Mouse (Mus musculus) neural tube, embryonic 11.5 days (tissue): ENCODE measurements around the gene Wdr49. TPM values are rescaled to one million over a fixed set of nuclear protein-coding genes. Genes with fewer than 3 reads are reported as not detected.

ENCODE experiments used
- ATAC-seq: fragments of 200-750 bp; cut with Nextera tagmentation; 2 replicates; pipeline ENCODE4 v1.8.0; 2017; ENCODE audit warnings: moderate number of reproducible peaks, mild to moderate bottlenecking, moderate TSS enrichment, moderate library complexity; ENCODE audit not compliant: insufficient read depth, low FRiP score, low TSS enrichment
- DNase-seq: peaks from one replicate; pipeline ENCODE4 v3.0.0-alpha.2; 2015; ENCODE audit warnings: low spot score
- H3K27ac ChIP-seq: fragments of 300-500 bp; sonication (generic); 2 replicates; pipeline ENCODE4 v1.5.1; 2014; ENCODE audit warnings: low read depth, mild to moderate bottlenecking, low read length
- H3K27me3 ChIP-seq: fragments of 300-500 bp; sonication (generic); 2 replicates; pipeline ENCODE4 v1.6.1; 2014; ENCODE audit warnings: mild to moderate bottlenecking, low read length, mixed read lengths; ENCODE audit not compliant: control insufficient read depth, insufficient read depth
- H3K36me3 ChIP-seq: fragments of 300-500 bp; sonication (generic); 2 replicates; pipeline ENCODE4 v1.6.1; 2014; ENCODE audit warnings: mild to moderate bottlenecking, low read length, moderate library complexity, mixed read lengths; ENCODE audit not compliant: control insufficient read depth, insufficient read depth
- H3K4me1 ChIP-seq: fragments of 300-500 bp; sonication (generic); 2 replicates; pipeline ENCODE4 v1.6.1; 2014; ENCODE audit warnings: low read length, mixed read lengths; ENCODE audit not compliant: control insufficient read depth, insufficient read depth
- H3K4me2 ChIP-seq: fragments of 300-500 bp; sonication (generic); 2 replicates; pipeline ENCODE4 v1.6.1; 2014; ENCODE audit warnings: low read depth, mild to moderate bottlenecking, moderate library complexity
- H3K4me3 ChIP-seq: fragments of 300-500 bp; sonication (generic); 2 replicates; pipeline ENCODE4 v1.5.1; 2014; ENCODE audit warnings: low read depth, low read length
- H3K9ac ChIP-seq: fragments of 300-500 bp; sonication (generic); 2 replicates; pipeline ENCODE4 v1.6.1; 2014; ENCODE audit warnings: mild to moderate bottlenecking, low read length
- H3K9me3 ChIP-seq: fragments of 300-500 bp; sonication (generic); 2 replicates; pipeline ENCODE4 v1.6.1; 2016; ENCODE audit warnings: low read length; ENCODE audit not compliant: control insufficient read depth
- WGBS: fragments of 180-500 bp; shearing (Covaris S2); extraction: QIAGEN DNeasy Blood & Tissue Kit; methylation state at CpG from one replicate; pipeline ENCODE4 v1.1.7; 2014; 5-methylcytosine and 5-hydroxymethylcytosine counted together
- polyA plus RNA-seq: library from polyadenylated mRNA; unstranded; fragments of >200 nt; fragmentation: Nextera tagmentation; extraction: Ambion mirVana; gene quantifications from 2 replicates; pipeline ENCODE4 v1.2.1, GENCODE M21; 2014

The Wdr49 gene
- polyA plus RNA-seq, 1 experiment from 2014 or later = not detected

DNA sequence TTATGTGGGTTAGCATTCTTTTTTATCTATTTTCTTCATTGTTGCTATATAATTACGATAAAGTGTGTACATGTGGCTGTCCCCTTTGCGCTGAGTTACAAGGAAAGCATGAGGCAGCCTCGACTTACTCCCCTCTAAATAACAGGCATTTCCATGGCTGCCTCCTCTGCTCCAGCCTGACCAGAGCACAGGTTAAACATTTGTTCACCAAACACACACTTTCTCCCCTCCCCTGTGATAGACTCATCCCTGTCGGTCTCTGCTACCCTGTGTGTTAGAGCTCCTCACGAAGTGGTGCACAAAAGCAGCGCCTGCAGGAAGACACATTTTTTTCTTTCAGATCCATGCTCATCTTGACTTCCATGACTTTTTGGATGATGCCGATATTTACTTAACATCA is 7.3 kb downstream of the Wdr49 start:
- 94% methylated on average over 7 of the region's 7 CpGs for WGBS
- no peak overlapping the region for H3K9ac ChIP-seq
- H3K27me3 ChIP-seq = no peaks in the 10 kb centered on the region
- no peak for ATAC-seq
- H3K36me3 ChIP-seq = no peaks in the 10 kb centered on the region
- no peaks in the 10 kb centered on the region for H3K4me1 ChIP-seq
- H3K4me2 ChIP-seq = no peak overlapping the region
- no peak overlapping the region for H3K4me3 ChIP-seq
- H3K27ac ChIP-seq = no peak overlapping the region
- DNase-seq = no peak
- no peaks in the 10 kb centered on the region for H3K9me3 ChIP-seq

DNA sequence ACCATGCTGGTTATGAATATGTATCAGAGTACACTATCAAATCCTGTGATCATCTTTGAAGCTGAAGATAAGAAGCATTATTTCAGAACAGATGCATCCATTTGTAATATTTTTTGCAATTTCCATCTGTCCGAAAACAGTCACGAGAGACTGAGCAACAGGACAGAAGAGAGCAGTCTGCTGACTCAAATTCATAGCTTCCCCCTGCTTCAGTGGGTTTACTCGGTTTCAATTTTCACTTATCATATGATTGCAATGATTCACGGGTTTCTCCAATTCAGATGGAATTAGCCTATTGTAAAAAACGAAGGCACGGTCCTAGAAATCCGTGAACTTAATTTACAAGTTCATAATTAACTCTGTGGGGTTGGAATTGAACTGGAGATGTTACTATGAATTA is 13.8 kb downstream of the Wdr49 start:
- no peak overlapping the region for H3K27ac ChIP-seq
- WGBS = 83% methylated on average over 7 of the region's 7 CpGs

GRCm38 (mm10) chr3:75430564-75431181 is 51.3 kb downstream of the Wdr49 start:
- Histone ChIP-seq H3K27ac (no peak overlapping the region), H3K27me3 (no peaks in the 10 kb centered on the region), H3K36me3 (no peaks in the 10 kb centered on the region), H3K4me1 (no peaks in the 10 kb centered on the region), H3K4me2 (no peak overlapping the region), H3K9ac (no peak overlapping the region), H3K9me3 (no peaks in the 10 kb centered on the region), H3K4me3 (no peak overlapping the region)
- 77% methylated on average over 4 of the region's 4 CpGs for WGBS
- ATAC-seq (0 out of 2 replicates have a peak, but pooled peaks have one; percentile 59), DNase-seq (no peak)

More for the DNA sequence above, 13.8 kb downstream of the Wdr49 start:
- Histone ChIP-seq H3K4me1 (no peaks in the 10 kb centered on the region), H3K4me2 (no peak overlapping the region), H3K9ac (no peak overlapping the region), H3K27me3 (no peaks in the 10 kb centered on the region), H3K4me3 (no peak overlapping the region), H3K9me3 (no peaks in the 10 kb centered on the region), H3K36me3 (no peaks in the 10 kb centered on the region)
- no peak for ATAC-seq
- no peak for DNase-seq

GRCm38 (mm10) chr3:75395918-75396317 is 86.0 kb downstream of the Wdr49 start:
- Histone ChIP-seq H3K9me3 (no peaks in the 10 kb centered on the region), H3K4me1 (no peaks in the 10 kb centered on the region), H3K27me3 (no peaks in the 10 kb centered on the region), H3K36me3 (no peaks in the 10 kb centered on the region), H3K4me3 (no peak overlapping the region), H3K4me2 (no peak overlapping the region), H3K9ac (no peak overlapping the region), H3K27ac (no peak overlapping the region)
- no peak for ATAC-seq
- no peak for DNase-seq
- 96% methylated on average over 4 of the region's 4 CpGs for WGBS

DNA sequence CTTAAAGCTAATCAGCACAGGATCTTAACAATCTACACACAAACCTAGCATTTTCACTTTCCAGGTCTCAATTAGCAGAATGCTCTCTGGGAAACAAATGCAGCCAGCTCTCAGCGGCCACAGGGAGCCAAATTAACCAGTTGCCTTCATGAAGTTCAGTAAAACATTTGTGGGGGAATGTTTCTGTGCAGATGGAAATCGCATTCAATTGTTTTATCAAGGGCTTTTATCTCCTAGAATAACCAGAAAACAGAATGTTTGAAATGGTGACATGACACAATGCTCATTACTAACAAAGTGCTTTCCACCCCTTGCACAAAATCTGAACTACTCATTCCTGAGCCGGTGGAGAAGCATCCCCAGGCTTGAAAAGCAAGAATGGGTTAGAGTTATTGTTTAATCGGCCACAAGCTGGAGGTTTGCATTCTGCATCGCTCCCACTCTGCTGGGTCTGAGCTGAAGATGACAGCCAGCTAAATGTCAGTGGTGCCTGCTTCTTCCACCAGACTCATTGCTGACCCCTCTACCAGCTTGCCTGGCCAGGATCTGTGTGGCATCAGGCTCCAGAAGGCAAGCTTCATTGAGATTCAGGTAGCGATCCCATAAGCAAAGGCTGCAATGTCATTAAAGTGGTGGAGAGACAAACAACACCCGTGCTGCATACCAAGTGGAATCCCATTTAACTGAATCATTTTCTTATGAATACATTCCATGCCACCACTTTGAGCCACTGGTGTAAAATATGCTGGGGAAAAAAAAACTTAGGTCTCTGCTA is 86.6 kb downstream of the Wdr49 start:
- Histone ChIP-seq H3K36me3 (no peaks in the 10 kb centered on the region), H3K9me3 (no peaks in the 10 kb centered on the region), H3K4me3 (no peak overlapping the region), H3K4me1 (no peaks in the 10 kb centered on the region), H3K9ac (no peak overlapping the region), H3K27me3 (no peaks in the 10 kb centered on the region), H3K4me2 (no peak overlapping the region), H3K27ac (no peak overlapping the region)
- DNase-seq (no peak), ATAC-seq (peak; percentile 25; the same call in 1 of the 2 replicates)
- WGBS = 66% methylated on average over 7 of the region's 7 CpGs

- no peak overlapping the region for H3K9ac ChIP-seq
- DNase-seq = no peak
- H3K4me3 ChIP-seq = no peak overlapping the region
- ATAC-seq = no peak
- no peaks in the 10 kb centered on the region for H3K27me3 ChIP-seq
- H3K4me2 ChIP-seq = no peak overlapping the region
- H3K9me3 ChIP-seq = no peaks in the 10 kb centered on the region
- no peaks in the 10 kb centered on the region for H3K36me3 ChIP-seq
- 82% methylated on average over 3 of the region's 3 CpGs for WGBS
- H3K27ac ChIP-seq = no peak overlapping the region
- H3K4me1 ChIP-seq = no peaks in the 10 kb centered on the region
Measured at GRCm38 (mm10) chr3:75394487-75394886, 87.5 kb downstream of the Wdr49 start.

DNA sequence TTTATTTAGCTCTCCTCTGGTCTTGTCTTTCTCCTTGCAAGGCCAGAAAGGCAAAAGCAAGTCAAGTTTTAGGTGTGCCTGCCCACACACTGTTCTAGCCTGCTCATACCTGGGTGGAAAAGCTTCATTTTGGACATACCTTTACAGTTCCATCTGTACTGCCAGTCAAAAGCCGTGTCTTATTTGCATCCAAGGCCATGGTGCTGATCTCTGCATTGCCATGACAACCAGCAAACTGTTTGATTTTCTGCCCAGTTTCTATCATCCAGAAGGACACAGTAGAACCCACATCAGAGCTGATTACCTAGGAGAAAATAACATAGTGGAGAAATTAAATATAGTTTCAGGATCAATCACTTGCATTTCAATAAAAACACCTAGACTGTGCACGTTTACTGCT is 100.2 kb downstream of the Wdr49 start:
- no peaks in the 10 kb centered on the region for H3K27me3 ChIP-seq
- no peak overlapping the region for H3K9ac ChIP-seq
- no peaks in the 10 kb centered on the region for H3K9me3 ChIP-seq
- no peaks in the 10 kb centered on the region for H3K4me1 ChIP-seq
- ATAC-seq (no peak), DNase-seq (no peak)
- H3K4me2 ChIP-seq = no peak overlapping the region
- H3K36me3 ChIP-seq = no peaks in the 10 kb centered on the region
- H3K27ac ChIP-seq = no peak overlapping the region
- 81% methylated on average over 2 of the region's 2 CpGs for WGBS
- H3K4me3 ChIP-seq = no peak overlapping the region

DNA sequence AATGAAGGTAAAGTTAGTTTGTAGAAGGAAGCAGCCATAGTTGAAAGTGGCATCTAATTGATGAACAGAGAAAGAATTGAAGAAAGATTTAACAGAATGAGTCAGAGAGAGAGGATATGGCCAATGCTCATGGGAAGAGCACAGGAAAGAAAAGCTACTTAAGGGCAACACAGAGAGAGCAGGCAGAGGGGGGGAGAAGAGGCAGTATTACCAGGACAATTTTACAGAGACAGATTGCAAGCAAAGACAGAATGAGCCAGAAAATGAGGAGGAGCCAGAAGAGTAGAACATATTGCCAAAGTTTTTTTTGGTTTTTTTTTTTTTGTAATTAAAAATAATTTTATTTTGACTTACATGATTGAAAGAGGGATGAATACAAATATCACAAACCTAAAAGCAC is 128.0 kb downstream of the Wdr49 start:
- H3K4me3 ChIP-seq = no peak overlapping the region
- H3K9ac ChIP-seq = no peak overlapping the region
- ATAC-seq = no peak
- H3K36me3 ChIP-seq = no peaks in the 10 kb centered on the region
- H3K27ac ChIP-seq = no peak overlapping the region
- no peaks in the 10 kb centered on the region for H3K9me3 ChIP-seq
- no peak for DNase-seq
- no peaks in the 10 kb centered on the region for H3K27me3 ChIP-seq
- H3K4me1 ChIP-seq = no peaks in the 10 kb centered on the region
- H3K4me2 ChIP-seq = no peak overlapping the region

DNA sequence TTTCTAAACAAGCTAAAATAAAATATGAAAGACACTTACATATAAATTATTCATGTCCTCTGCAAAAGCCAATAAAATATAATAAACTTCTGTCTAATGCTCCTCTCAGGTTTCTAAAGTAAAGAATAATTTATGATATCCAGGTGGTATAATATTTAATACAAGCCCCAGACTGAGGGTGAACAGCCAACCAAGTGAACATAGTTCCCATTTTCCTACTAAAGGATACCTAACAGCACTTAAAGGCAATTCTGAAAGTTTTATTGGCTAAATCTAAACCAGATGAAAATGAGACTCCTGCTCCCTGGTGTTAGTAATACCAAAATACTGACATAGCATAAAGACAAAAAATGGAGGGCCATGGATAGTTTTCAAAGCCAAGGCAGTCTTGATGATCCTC is 144.8 kb downstream of the Wdr49 start:
- H3K36me3 ChIP-seq = no peaks in the 10 kb centered on the region
- H3K9ac ChIP-seq = no peak overlapping the region
- no peak overlapping the region for H3K4me3 ChIP-seq
- DNase-seq (no peak), ATAC-seq (no peak)
- no peaks in the 10 kb centered on the region for H3K27me3 ChIP-seq
- H3K4me2 ChIP-seq = no peak overlapping the region
- no peaks in the 10 kb centered on the region for H3K9me3 ChIP-seq
- H3K4me1 ChIP-seq = no peaks in the 10 kb centered on the region
- H3K27ac ChIP-seq = no peak overlapping the region
